In the genomic region with DNA sequence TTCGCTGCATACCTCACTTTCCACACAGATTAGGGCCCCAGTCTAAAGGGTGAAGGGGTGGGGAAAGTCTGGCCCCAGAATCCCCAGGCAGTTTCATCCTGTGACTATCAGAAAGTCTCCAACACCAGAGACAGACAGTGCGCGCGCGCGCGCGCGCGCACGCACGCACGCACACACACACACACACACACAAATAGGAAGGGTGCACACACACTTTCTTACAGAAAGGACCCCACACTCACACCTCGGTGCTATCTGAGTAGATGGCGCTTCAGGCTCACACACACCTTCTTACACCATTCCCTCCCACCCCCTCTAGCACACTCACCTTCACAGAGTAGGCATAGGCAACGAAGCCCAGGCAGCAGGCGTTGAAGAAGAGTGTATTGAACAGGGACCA, we compare ENCODE assay signal across 9 mouse cellular contexts. TPM values are rescaled to one million over a fixed set of nuclear protein-coding genes. Genes with fewer than 3 reads are reported as not detected.
DNase-seq lines count a peak whose midpoint lies in the region; ATAC-seq and TF ChIP-seq lines count a peak whose summit lies in the region.
"Had no signal": no experiment of that assay in that cellular context is flagged by ENCODE, and none has a peak within 500 bp of the region (broad histone marks: within the 10 kb centered on the region; RNA-seq: fewer than 3 reads in every experiment).

No protein-coding gene starts in this region.

- ATAC-seq in forebrain, embryonic 15.5 days (replicated peaks): 0 out of 2 replicates have a peak, but pooled peaks have one; percentile 38
- no peak for ATAC-seq in liver, embryonic 16.5 days (ENCODE audit: low read depth)

- peak overlapping the region; percentile 38 for H3K4me2 ChIP-seq in forebrain, embryonic 15.5 days (replicated peaks)
- H3K4me2 ChIP-seq in liver, embryonic 16.5 days (ENCODE audit: low read depth, low read length): peak overlapping the region; percentile 59

- H3K27me3 ChIP-seq in heart, adult 2 months (ENCODE audit: control insufficient read depth, insufficient read depth, low read length): no peaks in the 10 kb centered on the region
- no peaks in the 10 kb centered on the region for H3K27me3 ChIP-seq in E14TG2a.4 (ENCODE audit: insufficient read depth, low read length)
- no peaks in the 10 kb centered on the region for H3K27me3 ChIP-seq in forebrain, embryonic 15.5 days
- no peaks in the 10 kb centered on the region for H3K27me3 ChIP-seq in liver, embryonic 16.5 days (ENCODE audit: control insufficient read depth, insufficient read depth, low read depth, low read length)
- H3K27me3 ChIP-seq: Patski had no signal

- no peak for TF ChIP-seq POLR2A in heart, adult 2 months (IDR thresholded peaks at IDR 0.05; ENCODE audit: insufficient read depth, low read depth, low read length)

- H3K27ac ChIP-seq in heart, adult 2 months: peak overlapping the region; percentile 95
- no peak overlapping the region for H3K27ac ChIP-seq in forebrain, embryonic 15.5 days (replicated peaks)
- peak overlapping the region; percentile 78 for H3K27ac ChIP-seq in liver, embryonic 16.5 days (ENCODE audit: low read length)

- H3K9me3 ChIP-seq in E14TG2a.4 (ENCODE audit: low read length): no peaks in the 10 kb centered on the region
- H3K9me3 ChIP-seq in forebrain, embryonic 15.5 days: no peaks in the 10 kb centered on the region
- H3K9me3 ChIP-seq in liver, embryonic 16.5 days (replicated peaks; ENCODE audit: control insufficient read depth, low read length): no peaks in the 10 kb centered on the region

- intact Hi-C loops in heart, adult 2 months (cut with DNase I): loop anchor here (5.0 kb wide), 1 partner anchor 48 kb away; no protein-coding TSS in a partner anchor
- intact Hi-C loops in heart, postnatal 25 days (cut with DNase I): loop anchor here (5.0 kb wide), 1 partner anchor 217 kb away; a partner anchor contains a TSS

- TF ChIP-seq CTCF in heart, adult 2 months (IDR thresholded peaks at IDR 0.05): no peak
- TF ChIP-seq CTCF in E14TG2a.4 (conservative IDR thresholded peaks at IDR 0.05; ENCODE audit: low read length): no peak

- TF ChIP-seq EP300 in heart, adult 2 months (IDR thresholded peaks at IDR 0.05; ENCODE audit: insufficient read depth, low read depth, low read length): no peak

- H3K36me3 ChIP-seq in heart, adult 2 months (ENCODE audit: control insufficient read depth, insufficient read depth, low read length): peaks cover 3% of the 10 kb centered on the region; the same call in 1 of the 2 replicates
- H3K36me3 ChIP-seq in E14TG2a.4 (ENCODE audit: insufficient read depth, low read length): peaks cover 44% of the 10 kb centered on the region
- H3K36me3 ChIP-seq in forebrain, embryonic 15.5 days: no peaks in the 10 kb centered on the region
- no peaks in the 10 kb centered on the region for H3K36me3 ChIP-seq in liver, embryonic 16.5 days (ENCODE audit: control insufficient read depth, insufficient read depth)

- H3K4me3 ChIP-seq in heart, adult 2 months: peak overlapping the region; percentile 69
- H3K4me3 ChIP-seq in E14TG2a.4 (replicated peaks; ENCODE audit: low read length): peak overlapping the region; percentile 93
- peak overlapping the region; percentile 33 for H3K4me3 ChIP-seq in forebrain, embryonic 15.5 days
- peak overlapping the region; percentile 59 for H3K4me3 ChIP-seq in liver, embryonic 16.5 days (ENCODE audit: low read depth, low read length)

- peaks cover 34% of the 10 kb centered on the region for H3K4me1 ChIP-seq in heart, adult 2 months (ENCODE audit: control insufficient read depth, insufficient read depth, low read length)
- H3K4me1 ChIP-seq in E14TG2a.4 (replicated peaks; ENCODE audit: low read depth, low read length): peaks cover 81% of the 10 kb centered on the region
- peaks cover 12% of the 10 kb centered on the region for H3K4me1 ChIP-seq in forebrain, embryonic 15.5 days
- H3K4me1 ChIP-seq in liver, embryonic 16.5 days (ENCODE audit: control insufficient read depth, low read depth, low read length): peaks cover 17% of the 10 kb centered on the region

- no peaks in the 10 kb centered on the region for H3K79me2 ChIP-seq in heart, adult 2 months (replicated peaks; ENCODE audit: control insufficient read depth, insufficient read depth, low read length)

- WGBS in heart, adult 2 months: 13% methylated on average over 17 of the region's 17 CpGs
- WGBS in forebrain, embryonic 15.5 days: 19% methylated on average over 17 of the region's 17 CpGs
- 1% methylated on average over 17 of the region's 17 CpGs for WGBS in liver, embryonic 16.5 days (ENCODE audit: insufficient replicate concordance)

- DNase-seq in heart, adult 2 months: no peak
- DNase-seq in heart, postnatal 25 days (ENCODE audit: low spot score): no peak
- no peak for DNase-seq in right cerebral cortex, adult 18-20 months
- no peak for DNase-seq in thymus, postnatal 25 days
- DNase-seq in frontal cortex, postnatal 25 days (ENCODE audit: low spot score in 2 of 2): no peak

- H3K9ac ChIP-seq in heart, adult 2 months (ENCODE audit: low read depth, low read length): peak overlapping the region; percentile 67
- peak overlapping the region; percentile 16 for H3K9ac ChIP-seq in forebrain, embryonic 15.5 days (replicated peaks)
- peak overlapping the region; percentile 58 for H3K9ac ChIP-seq in liver, embryonic 16.5 days (ENCODE audit: low read depth, low read length)

RNA-seq across cellular contexts. Expression of a gene that starts 0.4 kb away (rescaled TPM):
- not detected for total RNA-seq in heart, adult 2 months (2021)
- polyA plus RNA-seq in heart, adult 2 months (2012; rRNA removed): not detected in 2 replicates
- not detected for total RNA-seq in heart, postnatal 25 days (2021)
- not detected in 2 replicates for polyA plus RNA-seq in forebrain, embryonic 15.5 days (2015; fragmentation: Nextera tagmentation; extraction: Ambion mirVana)
- polyA plus RNA-seq in liver, embryonic 16.5 days (2015; fragmentation: Nextera tagmentation; extraction: Ambion mirVana): not detected in 2 replicates

RNA-seq across cellular contexts. Expression of a gene that starts 0.4 kb away (rescaled TPM):
- total RNA-seq in heart, adult 2 months (2021): 100 to 1,000 TPM; 107 to 113 TPM
- polyA plus RNA-seq in heart, adult 2 months (2012; rRNA removed): 368 and 425 TPM in 2 replicates
- total RNA-seq in heart, postnatal 25 days (2021): 100 to 1,000 TPM in 1 of 2 experiments, 10 to 100 TPM in 1; 96.7 to 116 TPM
- 126 and 142 TPM in 2 replicates for polyA plus RNA-seq in forebrain, embryonic 15.5 days (2015; fragmentation: Nextera tagmentation; extraction: Ambion mirVana)
- polyA plus RNA-seq in liver, embryonic 16.5 days (2015; fragmentation: Nextera tagmentation; extraction: Ambion mirVana): 391 and 458 TPM in 2 replicates

RNA-seq across cellular contexts. Expression of a gene that starts 5.3 kb away (rescaled TPM):
- under 1 TPM; 0.32 to 0.34 TPM for total RNA-seq in heart, adult 2 months (2021)
- polyA plus RNA-seq in heart, adult 2 months (2012; rRNA removed): 1.1 and 2.0 TPM in 2 replicates
- total RNA-seq in heart, postnatal 25 days (2021): under 1 TPM; 0.47 to 0.59 TPM
- polyA plus RNA-seq in forebrain, embryonic 15.5 days (2015; fragmentation: Nextera tagmentation; extraction: Ambion mirVana): 0.51 and 0.70 TPM in 2 replicates
- polyA plus RNA-seq in liver, embryonic 16.5 days (2015; fragmentation: Nextera tagmentation; extraction: Ambion mirVana): 0.26 and 0.44 TPM in 2 replicates

RNA-seq across cellular contexts. Expression of a gene that starts 11.7 kb away (rescaled TPM):
- total RNA-seq in heart, adult 2 months (2021): 1 to 10 TPM; 6.1 to 7.7 TPM
- 16.1 and 52.2 TPM in 2 replicates for polyA plus RNA-seq in heart, adult 2 months (2012; rRNA removed)
- 1 to 10 TPM; 1.6 to 2.8 TPM for total RNA-seq in heart, postnatal 25 days (2021)
- 6.5 and 7.6 TPM in 2 replicates for polyA plus RNA-seq in forebrain, embryonic 15.5 days (2015; fragmentation: Nextera tagmentation; extraction: Ambion mirVana)
- polyA plus RNA-seq in liver, embryonic 16.5 days (2015; fragmentation: Nextera tagmentation; extraction: Ambion mirVana): 15.2 and 15.4 TPM in 2 replicates

RNA-seq across cellular contexts. Expression of a gene that starts 14.2 kb away (rescaled TPM):
- 1 to 10 TPM; 4.0 to 5.8 TPM for total RNA-seq in heart, adult 2 months (2021)
- 13.0 and 14.1 TPM in 2 replicates for polyA plus RNA-seq in heart, adult 2 months (2012; rRNA removed)
- 1 to 10 TPM; 4.6 to 5.2 TPM for total RNA-seq in heart, postnatal 25 days (2021)
- 8.5 and 8.7 TPM in 2 replicates for polyA plus RNA-seq in forebrain, embryonic 15.5 days (2015; fragmentation: Nextera tagmentation; extraction: Ambion mirVana)
- polyA plus RNA-seq in liver, embryonic 16.5 days (2015; fragmentation: Nextera tagmentation; extraction: Ambion mirVana): 6.0 and 7.9 TPM in 2 replicates

Comparison
In these comparisons a context has a peak if more than half of its experiments do, and no peak if none do; other contexts are left out.
1. H3K4me3 ChIP-seq: peak in every context shown above with its lines; median percentile 93 in E14TG2a.4; 69 in heart, adult 2 months; 59 in liver, embryonic 16.5 days; 33 in forebrain, embryonic 15.5 days.
2. H3K9ac ChIP-seq: peak in every context shown above with its lines; median percentile 67 in heart, adult 2 months; 58 in liver, embryonic 16.5 days; 16 in forebrain, embryonic 15.5 days.